Mouse (Mus musculus) forebrain, postnatal 0 days (tissue): Measurements from ENCODE around the gene Gm3685. TPM values are rescaled to one million over a fixed set of nuclear protein-coding genes. Genes with fewer than 3 reads are reported as not detected.
"Not testable (repeated sequence)": the region's sequence is repeated elsewhere in the genome, so short reads cannot be mapped to it uniquely, and the experiment has no call there.

Experiments
- ATAC-seq: fragments of 200-750 bp; cut with Nextera tagmentation; 2 replicates; pipeline ENCODE4 v1.8.0; 2017; ENCODE audit warnings: mild to moderate bottlenecking, moderate library complexity
- DNase-seq: peaks from one replicate; pipeline ENCODE4 v3.0.0-alpha.2; 2015
- H3K27ac ChIP-seq: fragments of 300-500 bp; sonication (generic); 2 replicates; pipeline ENCODE4 v1.5.1; 2014; ENCODE audit warnings: low read depth, mild to moderate bottlenecking, antibody characterized with exemption, low read length, moderate library complexity, mixed read lengths
- H3K27me3 ChIP-seq: fragments of 300-500 bp; sonication (generic); 2 replicates; pipeline ENCODE4 v1.6.1; 2014; ENCODE audit warnings: mild to moderate bottlenecking, low read length, mixed read lengths; ENCODE audit not compliant: insufficient read depth
- H3K36me3 ChIP-seq: fragments of 300-500 bp; sonication (generic); 2 replicates; pipeline ENCODE4 v1.6.1; 2014; ENCODE audit warnings: mild to moderate bottlenecking, moderate library complexity; ENCODE audit not compliant: insufficient read depth
- H3K4me1 ChIP-seq: fragments of 300-500 bp; sonication (generic); 2 replicates; pipeline ENCODE4 v1.6.1; 2014; ENCODE audit warnings: antibody characterized with exemption; ENCODE audit not compliant: insufficient read depth
- H3K4me2 ChIP-seq: fragments of 300-500 bp; sonication (generic); 2 replicates; pipeline ENCODE4 v1.6.1; 2014; ENCODE audit warnings: low read depth, mild to moderate bottlenecking, moderate library complexity
- H3K4me3 ChIP-seq: fragments of 300-500 bp; sonication (generic); 2 replicates; pipeline ENCODE4 v1.5.1; 2014; ENCODE audit warnings: low read depth, low read length, mixed read lengths
- H3K9ac ChIP-seq: fragments of 300-500 bp; sonication (generic); 2 replicates; pipeline ENCODE4 v1.6.1; 2014; ENCODE audit warnings: mild to moderate bottlenecking
- H3K9me3 ChIP-seq: fragments of 300-500 bp; sonication (generic); 2 replicates; pipeline ENCODE4 v1.6.1; 2016; ENCODE audit warnings: low read length
- CTCF ChIP-seq: sonication (generic); IDR thresholded peaks from 2 replicates; pipeline ENCODE4 v1.5.1; 2016; ENCODE audit warnings: antibody characterized with exemption, control low read depth, low read depth
- WGBS: fragments of 180-500 bp; shearing (Covaris S2); extraction: QIAGEN DNeasy Blood & Tissue Kit; methylation state at CpG from one replicate; pipeline ENCODE4 v1.1.7; 2014; 5-methylcytosine and 5-hydroxymethylcytosine counted together
- polyA plus RNA-seq: library from polyadenylated mRNA; unstranded; fragments of >200 nt; fragmentation: Nextera tagmentation; extraction: Ambion mirVana; gene quantifications from 2 replicates; pipeline ENCODE4 v1.2.1, GENCODE M21; 2015
- total RNA-seq: library from RNA; depleted of rRNA; stranded (reverse); fragments of >200 nt; gene quantifications from 2 replicates; pipeline ENCODE4 v1.2.3, GENCODE M21; 2014; rRNA removed

Gm3685 gene
- total RNA-seq (not detected in 2 replicates), polyA plus RNA-seq (not detected in 2 replicates)

DNA sequence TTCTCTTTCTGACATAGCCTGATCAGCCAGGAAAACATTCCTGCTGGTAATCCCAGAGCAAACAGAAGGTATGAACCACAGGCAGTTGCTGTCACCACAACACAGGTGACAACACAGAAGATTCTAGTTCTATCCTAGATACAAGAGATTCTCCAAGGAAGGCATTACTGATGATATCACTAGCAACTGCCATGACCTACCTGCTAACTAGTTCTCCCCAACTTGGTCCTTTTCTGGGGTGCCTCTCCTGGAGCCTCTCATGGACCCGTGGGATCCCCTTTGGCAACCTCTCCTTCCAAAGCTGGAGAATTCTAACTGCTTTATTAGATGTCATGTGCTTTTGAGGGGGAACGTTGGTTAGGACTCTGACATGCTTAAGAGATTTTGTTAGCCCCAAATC, at the start of gene Gm3685:
Gene Gm3685, minus strand, starts transcription at position 101 of the 400 bp plus-strand sequence.
- H3K36me3 ChIP-seq, H3K9ac ChIP-seq, DNase-seq, H3K9me3 ChIP-seq, H3K27ac ChIP-seq, H3K27me3 ChIP-seq, H3K4me3 ChIP-seq, H3K4me2 ChIP-seq, H3K4me1 ChIP-seq, ATAC-seq: not testable (repeated sequence)
- WGBS: no CpG with 5 or more reads among the region's 2 CpGs

DNA sequence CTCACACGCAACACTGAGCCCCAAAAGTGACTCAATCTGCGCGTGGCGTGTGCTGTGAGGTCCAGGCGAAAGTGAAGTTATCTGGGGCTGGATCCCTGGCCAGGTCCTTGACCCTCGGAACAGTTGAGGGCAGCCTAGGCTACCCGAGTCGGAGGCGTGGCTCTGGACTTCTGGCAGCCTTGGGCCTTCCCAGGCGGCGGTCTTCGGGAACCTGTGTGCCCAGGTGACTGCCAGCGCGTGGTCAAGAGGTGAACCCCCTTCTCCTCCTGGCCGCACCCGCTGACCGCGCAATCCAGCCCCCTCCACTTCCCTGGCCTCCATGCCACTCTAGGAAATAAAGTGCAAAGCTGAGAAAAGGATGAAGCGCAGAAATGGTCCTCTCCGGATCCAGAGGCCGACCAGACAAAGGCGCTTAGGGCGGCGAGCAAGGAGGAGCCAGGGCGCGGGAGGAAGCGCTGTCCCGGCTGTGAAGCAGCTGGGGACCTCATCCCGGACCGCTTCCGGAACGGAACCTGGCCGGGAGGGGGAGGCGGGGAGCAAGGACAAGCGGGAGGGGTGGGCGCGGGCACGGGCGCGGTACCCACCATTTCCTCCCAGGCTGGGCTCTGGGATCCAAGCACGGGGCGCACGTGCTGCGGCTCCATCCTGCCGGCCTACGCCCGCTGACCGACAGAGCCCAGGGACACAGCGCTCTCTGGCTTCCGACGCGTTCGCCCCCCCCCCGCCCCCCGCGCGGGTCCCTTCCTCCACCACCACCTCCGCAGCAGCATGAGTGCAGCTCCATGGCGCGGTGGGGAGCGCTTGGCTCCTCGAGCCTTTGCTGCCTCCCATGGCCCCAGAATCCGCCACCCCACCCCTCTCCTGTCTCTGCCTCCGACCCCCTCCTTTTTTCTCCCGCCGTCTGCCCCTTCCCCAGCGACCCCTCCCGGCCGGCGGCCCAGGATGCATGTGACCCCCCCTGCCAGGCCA, 17.7 kb downstream of the Gm3685 start, which contains the start of gene Gm10406:
Gene Gm10406, minus strand, starts transcription at position 669 of the 969 bp plus-strand sequence.
- H3K4me1 ChIP-seq, ATAC-seq, H3K27ac ChIP-seq, H3K9me3 ChIP-seq, H3K27me3 ChIP-seq, H3K36me3 ChIP-seq: not testable (repeated sequence)
- Histone ChIP-seq H3K4me3 (peak within 1 kb of the TSS; percentile 41), H3K4me2 (peak within 1 kb of the TSS; percentile 90), H3K9ac (peak within 1 kb of the TSS; percentile 66)
- peak; percentile 50 for DNase-seq
- 2% methylated on average over 34 of the region's 70 CpGs for WGBS
- 0 out of 2 replicates have a peak, but pooled peaks have one; percentile 39 for TF ChIP-seq CTCF

DNA sequence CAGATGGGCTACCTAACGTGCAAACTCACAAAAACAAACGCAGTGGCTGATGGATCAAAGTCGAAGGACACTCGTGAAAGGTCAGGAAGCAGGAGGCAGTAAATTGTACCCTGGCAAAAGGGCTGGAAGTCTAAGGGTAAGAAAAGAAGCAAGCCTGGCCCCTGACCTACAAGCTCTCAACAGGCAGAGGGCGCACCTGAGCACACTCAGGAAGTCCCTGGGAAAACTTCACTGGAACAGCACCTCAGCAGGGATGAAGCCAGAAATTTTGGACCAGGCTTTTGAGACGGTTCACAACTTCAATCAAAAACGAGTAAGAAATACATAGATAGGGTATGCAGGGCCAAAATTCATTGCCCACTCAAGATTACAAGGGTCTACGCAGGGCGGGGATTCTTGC, 18.5 kb downstream of the Gm3685 start:
- H3K36me3 ChIP-seq, H3K9ac ChIP-seq, H3K4me1 ChIP-seq, H3K9me3 ChIP-seq, DNase-seq, ATAC-seq, H3K27me3 ChIP-seq, H3K27ac ChIP-seq: not testable (repeated sequence)
- WGBS: 4% methylated on average over 9 of the region's 9 CpGs
- TF ChIP-seq CTCF: peak; percentile 52
- H3K4me2 ChIP-seq: peak overlapping the region; percentile 90
- H3K4me3 ChIP-seq: peak overlapping the region; percentile 41; the same call in 1 of the 2 replicates

Other genes with a start within 250 kb of the Gm3685 start
- gene Gm3642, start 204.7 kb downstream of the Gm3685 start, total RNA-seq: not detected in 2 replicates
- gene Gm3642, start 204.7 kb downstream of the Gm3685 start, polyA plus RNA-seq: not detected in 2 replicates
- 10.6 and 13.5 TPM in 2 replicates for gene Gm3667, start 155.0 kb downstream of the Gm3685 start, total RNA-seq
- gene Gm3667, start 155.0 kb downstream of the Gm3685 start, polyA plus RNA-seq: 15.1 and 16.3 TPM in 2 replicates
- not detected in 2 replicates for gene Gm6356, start 71.2 kb downstream of the Gm3685 start, total RNA-seq
- not detected in 2 replicates for gene Gm6356, start 71.2 kb downstream of the Gm3685 start, polyA plus RNA-seq
- gene Gm10406, start 17.5 kb downstream of the Gm3685 start, total RNA-seq: 3.9 and 6.5 TPM in 2 replicates
- 5.4 and 6.8 TPM in 2 replicates for gene Gm10406, start 17.5 kb downstream of the Gm3685 start, polyA plus RNA-seq
- gene Gm3696, start 55.7 kb upstream of the Gm3685 start, total RNA-seq: 9.0 and 9.1 TPM in 2 replicates
- gene Gm3696, start 55.7 kb upstream of the Gm3685 start, polyA plus RNA-seq: 7.6 and 7.7 TPM in 2 replicates
- gene Gm6676, start 80.4 kb upstream of the Gm3685 start, total RNA-seq: not detected in 2 replicates
- gene Gm6676, start 80.4 kb upstream of the Gm3685 start, polyA plus RNA-seq: not detected in 2 replicates
- gene Gm3512, start 129.6 kb upstream of the Gm3685 start, total RNA-seq: 6.9 and 7.5 TPM in 2 replicates
- gene Gm3512, start 129.6 kb upstream of the Gm3685 start, polyA plus RNA-seq: 10.4 and 10.6 TPM in 2 replicates
- gene Gm16434, start 149.6 kb upstream of the Gm3685 start, total RNA-seq: not detected in 2 replicates
- not detected in 2 replicates for gene Gm16434, start 149.6 kb upstream of the Gm3685 start, polyA plus RNA-seq
- gene Gm3727, start 219.7 kb upstream of the Gm3685 start, total RNA-seq: not detected in 2 replicates
- not detected in 2 replicates for gene Gm3727, start 219.7 kb upstream of the Gm3685 start, polyA plus RNA-seq